Mouse (Mus musculus): Measurements from ENCODE around the gene Tm2d3.

The Tm2d3 gene

GRCm38 (mm10) chr7:65690869-65691268 lies at the start of gene Tm2d3:
Gene Tm2d3 (plus strand): TSS chr7:65691169.
- DNase-seq (ENCODE audit: low spot score) = no peak

DNA sequence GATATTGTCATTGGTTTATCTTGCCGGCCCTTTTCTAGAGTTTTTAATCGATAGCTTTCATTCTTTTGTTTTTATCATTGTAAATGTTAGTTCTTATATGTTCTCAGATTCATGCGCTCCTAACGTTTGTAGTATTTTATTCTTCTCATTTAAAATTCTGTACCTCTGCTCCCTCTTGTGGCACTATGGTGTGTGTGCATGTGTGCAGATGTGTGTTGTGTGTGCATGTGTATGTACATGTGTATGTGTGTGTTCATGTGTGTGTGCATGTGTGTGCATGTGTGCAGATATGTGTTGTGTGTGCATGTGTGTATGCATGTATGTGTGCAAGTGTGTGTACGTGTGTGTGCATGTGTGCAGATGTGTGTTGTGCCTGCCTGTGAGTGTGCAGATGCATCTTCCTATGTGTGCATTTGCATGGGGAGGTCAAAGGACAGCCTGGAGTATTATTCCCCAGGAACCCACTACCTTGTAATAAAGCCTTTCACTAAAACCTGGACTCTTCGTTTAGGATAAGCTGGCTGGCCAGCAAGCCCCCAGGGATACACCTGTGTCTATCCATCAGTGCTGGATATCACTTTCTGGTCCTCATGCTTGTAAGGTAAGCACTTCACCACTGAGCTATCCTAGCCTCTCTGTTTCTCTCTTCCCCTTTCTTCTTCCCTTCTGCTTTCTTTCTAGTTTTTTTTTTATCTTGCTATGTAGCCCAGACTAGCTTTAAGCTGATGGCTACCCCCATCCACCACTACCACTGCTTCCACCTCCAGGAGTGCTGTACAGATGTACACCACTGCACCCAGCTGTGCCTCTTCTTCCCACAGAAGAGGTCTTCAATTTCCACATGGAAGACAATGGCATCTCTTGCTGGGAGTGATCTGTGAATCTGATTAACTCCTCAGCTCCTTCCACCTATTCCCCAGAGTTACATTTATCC lies 48.3 kb upstream of the Tm2d3 start:
- DNase-seq (ENCODE audit: low spot score) = no peak

GRCm38 (mm10) chr7:65643861-65644421 lies 47.0 kb upstream of the Tm2d3 start:
- no peak for DNase-seq (ENCODE audit: low spot score)

DNA sequence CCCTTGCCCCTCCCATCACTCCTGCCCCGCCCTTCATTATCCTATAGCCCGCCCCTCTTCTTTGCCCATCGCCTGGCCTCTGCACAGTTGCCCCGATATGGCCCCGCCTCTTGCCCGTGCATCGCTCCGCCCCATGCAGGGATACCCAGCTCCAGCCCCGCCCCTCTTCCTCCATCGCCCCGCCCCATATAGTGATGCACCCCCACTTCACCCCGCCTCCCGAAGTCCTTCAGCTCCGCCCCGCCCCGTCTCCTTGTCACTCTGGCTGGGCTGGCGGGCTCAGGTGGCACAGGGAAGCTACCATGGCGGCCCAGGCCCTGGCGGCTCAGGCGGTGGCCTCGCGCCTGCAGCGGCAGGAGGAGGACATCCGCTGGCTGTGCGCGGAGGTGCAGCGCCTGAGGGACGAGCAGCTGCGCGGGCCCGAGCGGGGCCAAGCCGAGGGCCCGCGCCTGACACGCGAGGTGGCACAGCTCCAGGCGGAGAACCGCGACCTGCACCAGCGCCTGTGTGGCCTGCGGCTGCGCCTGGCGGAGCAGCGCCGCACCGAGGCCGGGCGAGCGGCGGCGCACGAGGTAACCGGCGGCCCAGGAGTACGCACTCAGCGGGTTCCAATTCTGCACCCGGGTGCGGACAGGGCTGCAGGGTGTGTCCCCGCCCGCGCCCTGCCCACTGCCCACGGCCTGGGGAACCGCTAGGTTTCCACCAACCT lies 46.2 kb upstream of the Tm2d3 start, which contains the start of gene Tarsl2:
Tarsl2 (plus strand) TSS at position 256 of the 709 bp plus-strand sequence.
- peak; percentile 98 for DNase-seq (ENCODE audit: low spot score)

- DNase-seq (ENCODE audit: low spot score) = no peak
These were observed 45.0 kb upstream of the Tm2d3 start for GRCm38 (mm10) chr7:65645996-65646395.

DNA sequence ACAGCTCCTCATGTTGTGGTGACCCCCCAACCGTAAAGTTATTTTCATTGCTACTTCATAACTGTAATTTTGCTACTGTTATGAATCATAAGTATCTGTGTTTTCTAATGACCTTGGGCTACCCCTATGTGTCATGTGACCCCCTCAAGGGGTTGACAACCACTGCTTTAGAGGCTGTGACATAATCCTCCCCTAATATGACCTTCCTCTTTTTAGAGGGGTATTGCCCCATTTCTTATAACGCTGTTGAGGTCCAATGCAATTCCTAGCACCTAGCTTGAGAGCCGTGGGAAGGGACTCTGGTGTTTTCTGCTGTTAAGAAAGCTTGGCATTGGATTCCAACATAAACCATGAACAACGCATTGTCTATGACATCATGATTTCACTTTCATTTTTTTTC lies 40.3 kb upstream of the Tm2d3 start:
- no peak for DNase-seq (ENCODE audit: low spot score)

- no peak for DNase-seq (ENCODE audit: low spot score)
These were observed 33.4 kb upstream of the Tm2d3 start for GRCm38 (mm10) chr7:65657490-65658120.

DNA sequence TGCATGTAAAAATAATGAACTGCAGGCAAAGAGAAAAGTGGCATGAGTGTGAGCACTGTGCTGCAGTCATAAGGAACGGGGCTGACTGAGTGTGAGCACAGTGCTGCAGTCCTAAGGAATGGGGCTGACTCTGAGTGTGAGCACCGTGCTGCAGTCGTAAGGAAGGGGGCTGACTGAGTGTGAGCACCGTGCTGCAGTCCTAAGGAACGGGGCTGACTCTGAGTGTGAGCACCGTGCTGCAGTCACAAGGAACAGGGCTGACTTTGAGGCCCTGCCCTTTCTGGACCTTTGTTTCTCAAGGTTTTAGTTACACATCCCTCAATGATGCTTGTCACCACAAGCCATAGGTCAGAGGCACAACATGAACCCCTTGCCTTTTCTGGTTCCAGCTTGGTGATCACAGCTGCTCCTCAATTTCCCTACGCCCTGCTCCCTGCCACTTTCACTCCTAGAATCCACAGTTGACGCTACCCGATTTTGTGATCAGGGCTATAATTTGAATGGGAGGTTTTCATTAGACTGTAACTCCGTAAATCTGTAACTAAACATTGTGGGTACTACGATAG lies 27.7 kb upstream of the Tm2d3 start:
- DNase-seq (ENCODE audit: low spot score) = no peak

GRCm38 (mm10) chr7:65663886-65664285 lies 27.1 kb upstream of the Tm2d3 start:
- DNase-seq (ENCODE audit: low spot score) = no peak

DNA sequence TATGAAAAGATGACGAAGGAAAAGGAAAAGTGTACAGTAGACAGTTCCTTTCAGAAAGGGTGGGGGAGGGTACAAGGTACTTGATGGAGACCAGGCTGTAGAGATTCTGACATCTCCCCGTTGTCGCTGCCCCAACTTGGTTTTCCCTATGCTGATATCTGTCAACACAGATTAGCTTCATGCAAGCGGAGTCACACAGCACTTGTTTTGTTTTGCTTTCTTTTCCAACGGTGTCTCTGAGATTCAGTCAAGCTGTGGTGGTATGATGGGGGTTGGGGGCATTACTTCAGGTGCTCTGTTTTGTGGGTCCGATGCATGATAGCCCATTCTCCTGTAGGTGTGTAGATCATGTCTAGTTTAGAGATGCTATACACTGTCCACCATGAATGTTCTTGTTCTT lies 23.5 kb upstream of the Tm2d3 start:
- DNase-seq (ENCODE audit: low spot score) = no peak

- DNase-seq (ENCODE audit: low spot score) = no peak
These were observed 12.9 kb upstream of the Tm2d3 start for GRCm38 (mm10) chr7:65678050-65678449.

DNA sequence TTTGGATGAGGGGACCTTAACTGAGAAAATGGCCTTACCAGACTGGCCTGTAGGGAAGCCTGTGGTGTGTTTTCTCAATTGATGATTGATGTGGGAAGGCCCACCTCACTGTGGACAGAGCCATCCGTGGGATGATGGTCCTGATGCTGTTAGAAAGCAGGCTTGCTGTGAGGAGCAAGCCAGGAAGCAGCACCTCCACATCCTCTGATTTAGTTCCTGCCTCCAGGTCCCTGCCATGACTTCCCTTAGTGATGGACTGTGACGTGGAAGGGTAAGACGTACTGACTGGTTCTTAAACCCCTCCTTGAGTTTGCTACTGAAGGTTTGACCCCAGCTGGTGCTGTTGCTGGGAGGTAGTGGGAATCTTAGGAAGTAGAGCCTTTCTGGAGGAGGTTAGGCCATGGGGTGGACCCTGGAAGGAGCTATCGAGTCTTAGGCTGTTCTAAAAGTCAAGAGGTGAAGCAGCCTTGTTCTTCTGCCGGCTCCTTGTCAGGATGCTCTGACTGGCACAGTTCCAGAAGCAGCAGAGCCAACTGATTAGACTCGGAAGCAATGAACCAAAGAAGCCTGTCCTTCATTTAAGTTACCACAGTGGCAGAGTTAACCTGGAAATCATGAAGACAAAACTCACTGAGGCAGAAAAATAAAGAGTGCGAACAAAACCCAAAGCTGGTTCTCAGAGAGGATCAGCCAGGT lies 11.9 kb upstream of the Tm2d3 start:
- no peak for DNase-seq (ENCODE audit: low spot score)

GRCm38 (mm10) chr7:65681166-65681565 lies 9.8 kb upstream of the Tm2d3 start:
- no peak for DNase-seq (ENCODE audit: low spot score)

DNA sequence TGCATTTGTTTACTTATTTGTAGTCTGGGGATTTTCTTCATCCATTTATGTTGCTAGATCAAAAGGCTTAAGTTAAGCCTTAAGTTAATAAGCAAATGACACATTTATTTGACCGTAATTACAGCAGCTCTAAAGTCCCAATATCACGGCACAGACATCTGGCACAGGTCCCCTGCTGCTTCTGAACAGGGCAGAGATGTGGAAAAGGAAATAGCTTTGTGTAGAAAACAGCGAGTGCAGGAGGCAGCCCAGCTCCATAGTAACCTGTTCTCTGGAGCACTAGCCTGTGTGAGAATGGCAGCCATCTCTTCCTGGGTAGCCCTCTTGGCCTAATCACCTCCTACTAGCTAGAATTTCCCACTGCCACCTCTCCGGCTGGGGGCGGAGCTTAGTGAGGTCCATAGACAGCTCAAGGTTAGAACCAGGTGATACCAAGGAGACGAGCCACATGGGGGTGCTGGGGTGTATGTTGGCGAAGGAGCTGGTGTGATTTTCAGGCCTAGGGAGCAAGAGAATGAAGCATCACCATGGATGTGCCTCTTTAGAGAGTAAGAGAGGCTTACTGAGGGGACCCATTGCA lies 6.6 kb upstream of the Tm2d3 start:
- no peak for DNase-seq (ENCODE audit: low spot score)

- DNase-seq (ENCODE audit: low spot score) = no peak
These were observed 4.3 kb upstream of the Tm2d3 start for GRCm38 (mm10) chr7:65686664-65687063.

DNA sequence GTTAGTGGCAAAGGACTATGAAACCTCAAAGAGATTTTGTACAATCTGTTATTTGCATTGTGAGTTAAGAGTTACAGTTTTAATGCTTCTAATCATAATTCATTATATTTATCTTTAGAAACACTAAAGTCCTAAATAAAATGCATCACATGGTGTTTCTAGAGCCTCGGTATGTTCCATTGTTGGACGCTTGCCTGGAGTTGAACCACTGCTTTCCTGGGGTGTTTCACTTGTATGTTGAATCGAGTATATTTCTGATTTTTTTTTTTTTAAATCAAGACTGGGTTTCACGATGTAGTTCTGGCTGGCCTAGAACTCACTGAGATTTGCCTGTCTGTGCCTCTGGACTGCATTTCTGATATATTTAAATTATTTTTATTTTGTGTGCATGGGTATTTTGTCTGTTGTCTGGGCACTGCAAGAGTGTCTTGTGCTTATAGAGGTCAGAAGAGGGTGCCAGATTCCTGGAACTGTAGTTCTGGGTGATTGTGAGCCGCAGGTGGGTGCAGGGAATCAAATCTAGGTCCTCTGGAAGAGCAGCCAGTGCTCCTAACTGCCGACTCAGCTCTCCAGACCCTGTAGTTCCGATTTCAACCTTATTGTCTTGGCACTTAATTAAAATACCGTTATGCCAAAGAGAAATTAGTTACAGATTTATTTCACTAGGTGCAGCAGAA lies 1.1 kb downstream of the Tm2d3 start:
- DNase-seq (ENCODE audit: low spot score) = no peak

DNA sequence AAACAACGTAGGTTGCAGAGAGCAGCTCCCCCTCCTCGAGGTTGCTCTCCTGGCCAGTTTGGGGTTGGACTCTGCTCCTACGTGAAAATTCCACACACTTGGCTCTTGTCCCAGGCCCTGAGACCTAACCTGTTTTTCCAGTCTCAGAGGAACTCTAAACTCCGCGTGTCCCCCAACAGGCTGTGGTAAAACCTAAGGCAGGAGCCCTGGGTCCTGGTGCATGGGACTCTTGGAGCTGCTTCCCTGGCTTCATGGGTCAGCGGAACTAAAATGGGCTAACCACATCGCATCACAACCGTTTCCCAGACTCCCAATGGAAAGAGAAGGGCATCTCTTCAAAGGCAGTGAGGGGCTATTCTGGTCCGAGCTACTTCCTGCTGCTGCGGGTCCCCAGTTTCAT lies 1.9 kb downstream of the Tm2d3 start:
- peak; percentile 50 for DNase-seq (ENCODE audit: low spot score)

GRCm38 (mm10) chr7:65693301-65693821 lies 2.4 kb downstream of the Tm2d3 start:
- DNase-seq (ENCODE audit: low spot score) = peak; percentile 95

DNA sequence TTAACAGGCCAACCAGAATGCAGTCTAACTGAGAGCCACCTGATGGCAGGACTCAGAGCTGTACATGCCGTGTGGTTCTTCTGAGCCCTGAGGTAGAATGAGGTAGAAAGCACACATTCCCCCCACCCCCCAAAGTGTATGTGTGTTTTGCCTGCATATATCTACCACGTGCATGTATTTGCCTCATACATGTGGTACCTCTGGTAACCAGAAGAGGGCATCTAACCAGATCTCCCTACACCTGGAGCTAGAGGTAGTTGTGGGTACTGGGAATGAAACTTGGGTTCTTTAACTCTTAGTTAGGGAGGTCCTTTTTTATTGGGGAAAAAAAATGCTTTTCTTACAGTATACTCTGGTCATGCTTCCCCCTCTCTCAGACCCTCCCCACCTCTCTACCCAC lies 5.5 kb downstream of the Tm2d3 start:
- DNase-seq (ENCODE audit: low spot score) = no peak

GRCm38 (mm10) chr7:65702076-65702475 lies 11.1 kb downstream of the Tm2d3 start:
- DNase-seq (ENCODE audit: low spot score) = no peak

Measured in testis, postnatal 10 days (tissue).